ENCODE assay signal across 10 mouse cellular contexts in the genomic region with DNA sequence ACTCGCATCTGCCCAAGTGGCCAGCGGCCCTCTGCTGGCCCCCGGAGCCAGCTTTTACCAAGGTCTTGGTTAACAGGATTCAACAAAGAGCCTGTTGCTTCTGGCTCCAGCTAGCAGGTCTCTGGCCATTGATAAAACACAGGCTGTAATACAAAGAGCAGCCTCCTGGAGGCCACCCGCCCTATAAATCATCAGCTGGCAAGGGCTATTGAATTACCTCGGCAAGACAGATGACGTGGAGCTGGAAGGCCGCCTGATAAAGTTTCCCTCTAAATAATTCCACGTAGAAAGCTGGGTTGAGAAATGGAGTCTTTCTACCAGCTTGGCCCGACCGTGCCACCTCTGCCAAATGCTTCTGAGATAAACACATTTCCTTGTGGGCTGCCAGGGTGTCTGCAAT.
DNase-seq lines count a peak whose midpoint lies in the region; ATAC-seq and TF ChIP-seq lines count a peak whose summit lies in the region.
"Had no signal": no experiment of that assay in that cellular context is flagged by ENCODE, and none has a peak within 500 bp of the region (broad histone marks: within the 10 kb centered on the region; RNA-seq: fewer than 3 reads in every experiment).

No protein-coding gene starts in this region.

- peak; percentile 53 for DNase-seq in kidney, postnatal 0 days (ENCODE audit: low spot score)
- DNase-seq in adrenal gland, adult 2 months, result peak; percentile 89
- peak; percentile 6 to 11 for DNase-seq in cerebellum, postnatal 36 days
- DNase-seq in neural tube, embryonic 11.5 days (ENCODE audit: low spot score), result peak; percentile 56
- DNase-seq in urinary bladder, adult 2 months (ENCODE audit: low spot score), result no peak
- DNase-seq: lung, postnatal 4 days had no signal

- H3K27me3 ChIP-seq in kidney, postnatal 0 days (ENCODE audit: insufficient read depth, low read length), result no peaks in the 10 kb centered on the region
- no peaks in the 10 kb centered on the region for H3K27me3 ChIP-seq in kidney, embryonic 15.5 days
- no peaks in the 10 kb centered on the region for H3K27me3 ChIP-seq in neural tube, embryonic 11.5 days (ENCODE audit: control insufficient read depth, insufficient read depth, low read length)
- H3K27me3 ChIP-seq in liver, embryonic 12.5 days (replicated peaks), result no peaks in the 10 kb centered on the region
- H3K27me3 ChIP-seq: embryonic facial prominence, embryonic 13.5 days; heart, embryonic 13.5 days had no signal

- no peak overlapping the region for H3K27ac ChIP-seq in kidney, postnatal 0 days
- no peak overlapping the region for H3K27ac ChIP-seq in kidney, embryonic 15.5 days
- no peak overlapping the region for H3K27ac ChIP-seq in neural tube, embryonic 11.5 days (ENCODE audit: low read depth, low read length)
- H3K27ac ChIP-seq in liver, embryonic 12.5 days, result no peak overlapping the region
- H3K27ac ChIP-seq: embryonic facial prominence, embryonic 13.5 days; heart, embryonic 13.5 days had no signal

- 16% methylated on average over 10 of the region's 10 CpGs for WGBS in kidney, postnatal 0 days
- WGBS in kidney, embryonic 15.5 days, result 16% methylated on average over 10 of the region's 10 CpGs
- WGBS in neural tube, embryonic 11.5 days, result 27% methylated on average over 10 of the region's 10 CpGs
- WGBS in liver, embryonic 12.5 days (ENCODE audit: insufficient replicate concordance), result 54% methylated on average over 10 of the region's 10 CpGs

- no peak overlapping the region for H3K4me3 ChIP-seq in kidney, postnatal 0 days (replicated peaks; ENCODE audit: low read depth, low read length)
- H3K4me3 ChIP-seq in kidney, embryonic 15.5 days (replicated peaks), result no peak overlapping the region
- H3K4me3 ChIP-seq in neural tube, embryonic 11.5 days (ENCODE audit: low read depth, low read length), result no peak overlapping the region
- H3K4me3 ChIP-seq in liver, embryonic 12.5 days, result no peak overlapping the region
- H3K4me3 ChIP-seq: embryonic facial prominence, embryonic 13.5 days; heart, embryonic 13.5 days had no signal

- H3K36me3 ChIP-seq in kidney, postnatal 0 days (ENCODE audit: insufficient read depth, low read length), result no peaks in the 10 kb centered on the region
- H3K36me3 ChIP-seq in kidney, embryonic 15.5 days, result no peaks in the 10 kb centered on the region
- H3K36me3 ChIP-seq in neural tube, embryonic 11.5 days (ENCODE audit: control insufficient read depth, insufficient read depth, low read length), result no peaks in the 10 kb centered on the region
- H3K36me3 ChIP-seq in liver, embryonic 12.5 days, result no peaks in the 10 kb centered on the region
- H3K36me3 ChIP-seq: embryonic facial prominence, embryonic 13.5 days; heart, embryonic 13.5 days had no signal

- H3K9ac ChIP-seq in kidney, postnatal 0 days (ENCODE audit: low read depth, low read length), result no peak overlapping the region
- H3K9ac ChIP-seq in kidney, embryonic 15.5 days, result no peak overlapping the region
- H3K9ac ChIP-seq in neural tube, embryonic 11.5 days (ENCODE audit: low read length), result no peak overlapping the region
- no peak overlapping the region for H3K9ac ChIP-seq in liver, embryonic 12.5 days
- H3K9ac ChIP-seq: embryonic facial prominence, embryonic 13.5 days; heart, embryonic 13.5 days had no signal

- peak; percentile 30; the same call in 1 of the 2 replicates for TF ChIP-seq CTCF in kidney, postnatal 0 days (IDR thresholded peaks at IDR 0.05; ENCODE audit: low read depth)

- no peak overlapping the region for H3K4me2 ChIP-seq in kidney, postnatal 0 days (ENCODE audit: low read length)
- no peak overlapping the region for H3K4me2 ChIP-seq in kidney, embryonic 15.5 days
- H3K4me2 ChIP-seq in neural tube, embryonic 11.5 days (ENCODE audit: low read depth), result no peak overlapping the region; the same call in 1 of the 2 replicates
- H3K4me2 ChIP-seq in liver, embryonic 12.5 days, result no peak overlapping the region
- H3K4me2 ChIP-seq: embryonic facial prominence, embryonic 13.5 days; heart, embryonic 13.5 days had no signal

- no peaks in the 10 kb centered on the region for H3K4me1 ChIP-seq in kidney, postnatal 0 days (replicated peaks; ENCODE audit: insufficient read depth, low read length)
- 0 out of 2 replicates have a peak, but pooled peaks cover 3% of the 10 kb centered on the region for H3K4me1 ChIP-seq in kidney, embryonic 15.5 days
- H3K4me1 ChIP-seq in neural tube, embryonic 11.5 days (ENCODE audit: control insufficient read depth, insufficient read depth, low read length), result peaks cover 8% of the 10 kb centered on the region
- no peaks in the 10 kb centered on the region for H3K4me1 ChIP-seq in liver, embryonic 12.5 days
- H3K4me1 ChIP-seq: embryonic facial prominence, embryonic 13.5 days; heart, embryonic 13.5 days had no signal

- H3K9me3 ChIP-seq in kidney, postnatal 0 days (replicated peaks; ENCODE audit: low read length), result no peaks in the 10 kb centered on the region
- H3K9me3 ChIP-seq in kidney, embryonic 15.5 days (replicated peaks), result no peaks in the 10 kb centered on the region
- no peaks in the 10 kb centered on the region for H3K9me3 ChIP-seq in neural tube, embryonic 11.5 days (ENCODE audit: control insufficient read depth, low read length)
- 0 out of 2 replicates have a peak, but pooled peaks cover 3% of the 10 kb centered on the region for H3K9me3 ChIP-seq in liver, embryonic 12.5 days (replicated peaks)
- H3K9me3 ChIP-seq: embryonic facial prominence, embryonic 13.5 days; heart, embryonic 13.5 days had no signal

- ATAC-seq in kidney, postnatal 0 days (replicated peaks; ENCODE audit: low FRiP score, low read depth), result no peak
- ATAC-seq in kidney, embryonic 15.5 days (replicated peaks; ENCODE audit: low FRiP score), result no peak; the same call in 1 of the 2 replicates
- ATAC-seq in neural tube, embryonic 11.5 days (ENCODE audit: insufficient read depth, low FRiP score, low TSS enrichment), result no peak
- ATAC-seq in liver, embryonic 12.5 days, result no peak
